Mouse (Mus musculus) forebrain, embryonic 11.5 days (tissue): ENCODE measurements at regions not wholly inside any gene's neighbourhood (a gene's known extent, or its start where the extent isn't known, plus 50 kb on each side); places are given as distances from the start of the nearest gene placed in this dataset.

Source experiments
- ATAC-seq: fragments of 200-750 bp; cut with Nextera tagmentation; replicated peaks from 2 replicates; pipeline ENCODE4 v1.8.0; 2017; ENCODE audit warnings: moderate TSS enrichment; ENCODE audit not compliant: low FRiP score
- DNase-seq: peaks from one replicate; pipeline ENCODE4 v3.0.0-alpha.2; 2017; ENCODE audit warnings: low spot score
- H3K27ac ChIP-seq: fragments of 300-500 bp; sonication (generic); 2 replicates; pipeline ENCODE4 v1.5.1; 2014; ENCODE audit warnings: low read depth, low read length
- H3K27me3 ChIP-seq: fragments of 300-500 bp; sonication (generic); 2 replicates; pipeline ENCODE4 v1.6.1; 2014; ENCODE audit warnings: mild to moderate bottlenecking, low read length, mixed read lengths; ENCODE audit not compliant: control insufficient read depth, insufficient read depth
- H3K36me3 ChIP-seq: fragments of 300-500 bp; sonication (generic); 2 replicates; pipeline ENCODE4 v1.6.1; 2014; ENCODE audit warnings: mild to moderate bottlenecking, low read length, moderate library complexity, mixed read lengths; ENCODE audit not compliant: control insufficient read depth, insufficient read depth
- H3K4me1 ChIP-seq: fragments of 300-500 bp; sonication (generic); replicated peaks from 2 replicates; pipeline ENCODE4 v1.6.1; 2014; ENCODE audit warnings: low read length, mixed read lengths; ENCODE audit not compliant: control insufficient read depth, insufficient read depth
- H3K4me2 ChIP-seq: fragments of 300-500 bp; sonication (generic); 2 replicates; pipeline ENCODE4 v1.6.1; 2014; ENCODE audit warnings: low read depth, mild to moderate bottlenecking, low read length, moderate library complexity, mixed read lengths; ENCODE audit not compliant: severe bottlenecking
- H3K4me3 ChIP-seq: fragments of 300-500 bp; sonication (generic); 2 replicates; pipeline ENCODE4 v1.5.1; 2014; ENCODE audit warnings: low read depth, low read length
- H3K9ac ChIP-seq: fragments of 300-500 bp; sonication (generic); 2 replicates; pipeline ENCODE4 v1.6.1; 2014; ENCODE audit warnings: low read length
- H3K9me3 ChIP-seq: fragments of 300-500 bp; sonication (generic); 2 replicates; pipeline ENCODE4 v1.6.1; 2016; ENCODE audit warnings: low read length, mixed read lengths; ENCODE audit not compliant: control insufficient read depth
- WGBS: fragments of 180-500 bp; shearing (Covaris S2); extraction: QIAGEN DNeasy Blood & Tissue Kit; methylation state at CpG from one replicate; pipeline ENCODE4 v1.1.7; 2014; 5-methylcytosine and 5-hydroxymethylcytosine counted together

GRCm38 (mm10) chr14:56313969-56314368 is 50.9 kb upstream of the Atp12a start:
- Histone ChIP-seq H3K9ac (no peak overlapping the region), H3K36me3 (no peaks in the 10 kb centered on the region), H3K27ac (no peak overlapping the region), H3K9me3 (no peaks in the 10 kb centered on the region), H3K4me1 (no peaks in the 10 kb centered on the region), H3K27me3 (no peaks in the 10 kb centered on the region), H3K4me2 (no peak overlapping the region), H3K4me3 (no peak overlapping the region)
- 88% methylated on average over 9 of the region's 9 CpGs for WGBS
- no peak for ATAC-seq
- DNase-seq: no peak

- DNase-seq: peak; percentile 55
- Histone ChIP-seq H3K9me3 (no peaks in the 10 kb centered on the region), H3K4me3 (no peak overlapping the region), H3K4me2 (no peak overlapping the region), H3K4me1 (no peaks in the 10 kb centered on the region), H3K9ac (no peak overlapping the region), H3K27me3 (no peaks in the 10 kb centered on the region), H3K36me3 (no peaks in the 10 kb centered on the region), H3K27ac (no peak overlapping the region)
- ATAC-seq: no peak
- 33% methylated on average over 7 of the region's 7 CpGs for WGBS
Measured at GRCm38 (mm10) chr14:56314459-56314858, 50.4 kb upstream of the Atp12a start.
